Mouse (Mus musculus): ENCODE results near the gene Gpd1l. TPM values are rescaled to one million over a fixed set of nuclear protein-coding genes. Genes with fewer than 3 reads are reported as not detected.

The Gpd1l gene
- polyA plus RNA-seq, 1 experiment from 2014 or later = 69.0 TPM

DNA sequence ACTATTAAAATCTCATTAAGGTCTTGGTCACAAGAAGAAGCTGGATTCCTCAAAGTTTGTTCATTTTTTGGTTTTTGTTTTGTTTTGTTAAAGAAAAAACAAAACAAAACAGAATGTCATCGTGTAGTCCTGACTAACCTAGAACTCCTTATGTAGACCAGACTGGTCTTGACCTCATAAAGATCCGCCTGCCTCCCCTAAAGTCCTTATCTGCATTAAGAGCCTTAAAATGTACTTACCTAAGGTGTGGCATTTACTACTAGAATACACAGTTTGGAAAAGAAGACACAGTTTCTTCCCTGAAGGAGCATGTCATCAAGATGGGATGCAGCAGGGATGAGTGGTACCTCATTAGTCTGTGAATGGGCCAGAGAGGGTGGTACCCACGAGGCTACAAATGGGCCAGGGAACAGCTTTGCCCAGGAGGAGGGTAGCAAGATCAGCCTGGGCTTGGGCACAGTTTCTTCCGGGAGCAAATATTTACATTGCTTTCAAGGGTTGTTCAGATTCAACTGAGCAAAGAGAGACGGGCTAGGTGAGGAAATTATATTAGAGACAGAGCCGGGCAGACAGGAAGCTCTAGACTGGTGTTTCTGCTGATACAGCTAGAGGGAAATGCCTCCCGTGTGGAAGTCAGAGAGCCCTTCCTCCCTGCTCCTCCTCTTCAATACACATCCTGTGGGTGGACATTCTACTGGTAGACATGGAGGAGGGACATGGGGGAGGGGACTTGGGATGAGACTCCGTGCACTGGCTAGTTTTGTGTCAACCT is 82.2 kb downstream of the Gpd1l start:
- no peaks in the 10 kb centered on the region for H3K27me3 ChIP-seq
- TF ChIP-seq CTCF (IDR thresholded peaks at IDR 0.05) = no peak
- POLR2A ChIA-PET = interaction anchor here (0.5 to 2.5 kb wide), 2 partner anchors 7 to 49 kb away, joined by 4 to 7 read pairs; partner anchors contain the start of gene Cmtm8
- no peak for ATAC-seq
- in situ Hi-C loops (cut with MboI; ENCODE audit: low pct_unique_long_range_greater_than_20kb) = no loop called here
- CTCF ChIA-PET = interaction anchor here (1.4 kb wide), 1 partner anchor 9 kb away, joined by 3 read pairs; no protein-coding TSS in a partner anchor
- DNase-seq (ENCODE audit: low read depth, low spot score) = no peak

Other genes with a start within 250 kb of the Gpd1l start
- 55.6 TPM for gene Dync1li1, start 245.2 kb downstream of the Gpd1l start, polyA plus RNA-seq (2021)
- gene Cmtm6, start 202.9 kb downstream of the Gpd1l start, polyA plus RNA-seq (2021) = 64.0 TPM
- gene Cmtm7, start 152.1 kb downstream of the Gpd1l start, polyA plus RNA-seq (2021) = 73.0 TPM
- gene Cmtm8, start 89.8 kb downstream of the Gpd1l start, polyA plus RNA-seq (2021) = 56.0 TPM
- gene Osbpl10, start 44.6 kb upstream of the Gpd1l start, polyA plus RNA-seq (2021) = 9.9 TPM
- 167 TPM for gene Rps27rt, start 48.8 kb upstream of the Gpd1l start, polyA plus RNA-seq (2021)